Mouse (Mus musculus) limb, embryonic 15.5 days (tissue): Measurements from ENCODE around the gene Morc2a. TPM values are rescaled to one million over a fixed set of nuclear protein-coding genes. Genes with fewer than 3 reads are reported as not detected.

Experiments used
- polyA plus RNA-seq: library from polyadenylated mRNA; unstranded; fragments of >200 nt; fragmentation: Nextera tagmentation; extraction: Ambion mirVana; gene quantifications from 2 replicates; pipeline ENCODE4 v1.2.1, GENCODE M21; 2015

The Morc2a gene
- polyA plus RNA-seq, 1 experiment from 2014 or later: 26.0 TPM

Other genes with a start within 250 kb of the Morc2a start
- 102 and 108 TPM in 2 replicates for gene Limk2, start 240.0 kb upstream of the Morc2a start, polyA plus RNA-seq
- gene Rnf185, start 196.8 kb upstream of the Morc2a start, polyA plus RNA-seq: 32.8 and 35.7 TPM in 2 replicates
- 1.6 and 2.3 TPM in 2 replicates for gene Pla2g3, start 160.9 kb upstream of the Morc2a start, polyA plus RNA-seq
- gene Inpp5j, start 144.4 kb upstream of the Morc2a start, polyA plus RNA-seq: 0.65 and 0.79 TPM in 2 replicates
- 215 and 226 TPM in 2 replicates for gene Selenom, start 134.5 kb upstream of the Morc2a start, polyA plus RNA-seq
- 81.7 and 136 TPM in 2 replicates for gene Smtn, start 108.6 kb upstream of the Morc2a start, polyA plus RNA-seq
- 0.77 and 0.78 TPM in 2 replicates for gene Osbp2, start 214.7 kb downstream of the Morc2a start, polyA plus RNA-seq
- gene 4921536K21Rik, start 245.9 kb downstream of the Morc2a start, polyA plus RNA-seq: 0.09 and 0.23 TPM in 2 replicates
- gene Dusp18, start 246.0 kb downstream of the Morc2a start, polyA plus RNA-seq: 7.6 and 9.0 TPM in 2 replicates